Mouse (Mus musculus) CH12.LX (cell line): Measurements from ENCODE around the gene Calcrl.

Experiments
- CTCF ChIP-seq, 2 experiments: IDR thresholded peaks in 1 of 2; conservative IDR thresholded peaks in 1 of 2; 2 replicates each; pipeline ENCODE4 v1.5.1; 2011 to 2012; ENCODE audit warnings: low read depth in 2 of 2, low read length in 2 of 2, improper control_type of control experiment in 1 of 2, inconsistent platforms in 1 of 2, mild to moderate bottlenecking in 1 of 2, moderate library complexity in 1 of 2
- EP300 ChIP-seq: IDR thresholded peaks from 2 replicates; pipeline ENCODE4 v1.6.1; 2011; ENCODE audit warnings: low read length, improper control_type of control experiment
- HCFC1 ChIP-seq: IDR thresholded peaks from 2 replicates; pipeline ENCODE4 v1.6.1; 2012; ENCODE audit warnings: low read depth, mild to moderate bottlenecking, inconsistent platforms, low read length, improper control_type of control experiment
- NRF1 ChIP-seq: IDR thresholded peaks from 2 replicates; pipeline ENCODE4 v1.6.1; 2014; ENCODE audit warnings: low read depth, mild to moderate bottlenecking, inconsistent platforms, low read length, improper control_type of control experiment, moderate library complexity
- ZMIZ1 ChIP-seq: IDR thresholded peaks from 2 replicates; pipeline ENCODE4 v1.6.1; 2012; ENCODE audit warnings: low read depth, mild to moderate bottlenecking, inconsistent platforms, low read length, improper control_type of control experiment

- no peak for TF ChIP-seq HCFC1
- TF ChIP-seq CTCF (conservative IDR thresholded peaks at IDR 0.05 in 1 of 2, IDR thresholded peaks at IDR 0.05 in 1 of 2; ENCODE audit: low read depth in 2 of 2, low read length in 2 of 2), result no peak
- no peak for TF ChIP-seq NRF1
- no peak for TF ChIP-seq ZMIZ1
- no peak for TF ChIP-seq EP300
These were observed 39.7 kb upstream of the Calcrl start for GRCm38 (mm10) chr2:84464956-84465355.
